Mouse (Mus musculus) limb, embryonic 13.5 days (tissue): ENCODE results near the gene Agk. TPM values are rescaled to one million over a fixed set of nuclear protein-coding genes. Genes with fewer than 3 reads are reported as not detected.

Source experiments
- ATAC-seq: fragments of 200-750 bp; cut with Nextera tagmentation; 2 replicates; pipeline ENCODE4 v1.8.0; 2017; ENCODE audit warnings: low read depth, moderate number of reproducible peaks, moderate TSS enrichment; ENCODE audit not compliant: low FRiP score
- H3K27ac ChIP-seq: fragments of 300-500 bp; sonication (generic); 2 replicates; pipeline ENCODE4 v1.5.1; 2015; ENCODE audit warnings: inconsistent platforms, mild to moderate bottlenecking, moderate library complexity
- H3K27me3 ChIP-seq: fragments of 300-500 bp; sonication (generic); 2 replicates; pipeline ENCODE4 v1.6.1; 2015; ENCODE audit warnings: mild to moderate bottlenecking, inconsistent platforms
- H3K36me3 ChIP-seq: fragments of 300-500 bp; sonication (generic); 2 replicates; pipeline ENCODE4 v1.6.1; 2015; ENCODE audit warnings: inconsistent platforms, mild to moderate bottlenecking, moderate library complexity
- H3K4me1 ChIP-seq: fragments of 300-500 bp; sonication (generic); 2 replicates; pipeline ENCODE4 v1.6.1; 2015; ENCODE audit warnings: inconsistent platforms
- H3K4me2 ChIP-seq: fragments of 300-500 bp; sonication (generic); replicated peaks from 2 replicates; pipeline ENCODE4 v1.6.1; 2015; ENCODE audit warnings: inconsistent platforms, mild to moderate bottlenecking, moderate library complexity
- H3K4me3 ChIP-seq: fragments of 300-500 bp; sonication (generic); 2 replicates; pipeline ENCODE4 v1.5.1; 2015; ENCODE audit warnings: moderate library complexity, mild to moderate bottlenecking, inconsistent platforms
- H3K9ac ChIP-seq: fragments of 300-500 bp; sonication (generic); 2 replicates; pipeline ENCODE4 v1.6.1; 2015; ENCODE audit warnings: mild to moderate bottlenecking, inconsistent platforms
- H3K9me3 ChIP-seq: fragments of 300-500 bp; sonication (generic); 2 replicates; pipeline ENCODE4 v1.6.1; 2016; ENCODE audit warnings: inconsistent platforms
- WGBS: fragments of 180-500 bp; shearing (Covaris S2); methylation state at CpG from one replicate; pipeline ENCODE4 v1.1.7; 2015; 5-methylcytosine and 5-hydroxymethylcytosine counted together
- polyA plus RNA-seq: library from polyadenylated mRNA; unstranded; fragments of >200 nt; fragmentation: Nextera tagmentation; extraction: Ambion mirVana; gene quantifications from 2 replicates; pipeline ENCODE4 v1.2.1, GENCODE M21; 2015

Agk gene
- 46.9 and 50.2 TPM in 2 replicates for polyA plus RNA-seq

DNA sequence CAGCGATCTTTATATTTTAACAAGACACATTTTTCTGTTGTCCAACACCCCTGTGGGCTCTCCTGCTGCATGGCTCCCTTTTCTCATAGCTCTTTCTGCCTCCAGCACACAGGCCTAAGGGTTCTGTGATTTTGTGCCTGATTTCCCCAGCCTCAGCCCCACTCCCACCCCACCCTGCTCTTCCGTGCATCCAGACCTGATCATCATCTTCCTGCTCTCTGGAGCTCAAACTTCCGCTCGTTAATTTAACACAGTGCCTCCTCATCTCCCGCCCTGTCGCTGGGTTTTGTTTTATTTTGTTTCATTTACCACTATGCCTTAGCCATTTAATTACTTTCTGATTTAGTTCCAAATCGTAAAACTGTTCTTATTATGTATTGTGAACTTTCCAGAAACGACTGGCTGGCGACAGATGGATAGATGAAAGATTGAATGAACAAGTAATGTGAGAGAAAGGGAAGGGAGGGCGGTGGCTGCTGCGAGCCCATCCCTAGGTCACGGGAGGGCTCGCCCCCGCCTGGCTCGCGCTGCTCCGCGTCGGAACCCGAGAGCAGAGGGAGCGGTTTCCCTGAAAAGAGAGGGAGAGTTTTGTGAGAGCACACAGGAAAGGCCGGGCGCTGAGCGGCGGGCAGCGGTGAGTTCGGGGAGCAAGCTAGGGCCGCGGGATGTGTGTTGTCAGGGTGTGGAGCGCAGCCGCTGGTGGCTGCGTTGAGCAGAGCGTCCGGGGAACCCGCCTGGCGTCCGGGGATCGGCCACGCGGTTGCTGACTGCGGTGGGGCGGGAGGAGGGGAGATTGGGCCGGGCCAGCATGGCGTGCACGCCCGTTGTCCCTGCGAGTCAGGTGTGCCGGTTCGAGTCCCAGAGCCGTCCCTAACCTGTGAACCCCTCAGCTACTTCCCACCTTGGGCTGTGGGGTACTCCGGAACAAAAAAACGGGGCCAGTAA, at the start of gene Agk:
Gene Agk, plus strand, starts transcription at position 276 of the 945 bp plus-strand sequence.
- peak within 1 kb of the TSS; percentile 83 for H3K27ac ChIP-seq
- no peaks in the 10 kb centered on the region for H3K27me3 ChIP-seq
- H3K36me3 ChIP-seq, result peaks cover 11% of the 10 kb centered on the region
- peak; percentile 94 for ATAC-seq
- H3K4me2 ChIP-seq, result peak within 1 kb of the TSS; percentile 65
- peaks cover 6% of the 10 kb centered on the region; the same call in 1 of the 2 replicates for H3K4me1 ChIP-seq
- 1% methylated on average over 52 of the region's 52 CpGs for WGBS
- H3K4me3 ChIP-seq, result peak within 1 kb of the TSS; percentile 75
- H3K9me3 ChIP-seq, result no peaks in the 10 kb centered on the region
- H3K9ac ChIP-seq, result peak within 1 kb of the TSS; percentile 84

DNA sequence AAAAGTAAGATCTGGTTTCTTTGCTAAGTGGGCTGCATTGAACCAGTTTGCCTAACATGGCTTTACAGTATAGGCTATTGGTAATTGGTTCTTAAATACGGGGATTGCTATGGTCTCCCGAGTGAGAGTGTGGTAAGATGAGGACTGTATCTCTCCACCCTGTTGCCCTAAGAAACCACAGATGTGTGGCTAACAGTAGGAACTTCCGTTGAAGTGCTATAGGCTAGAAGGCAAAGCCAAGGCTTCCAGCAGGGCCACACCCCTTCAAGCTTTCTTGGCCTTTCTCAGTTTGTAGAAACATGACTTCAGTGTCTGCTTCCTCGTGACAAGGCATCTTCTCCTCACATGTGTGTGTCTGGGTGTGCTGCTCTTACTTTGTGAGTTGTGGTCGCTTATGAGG, 24.3 kb upstream of the Agk start:
- Histone ChIP-seq H3K9ac (no peak overlapping the region), H3K27ac (no peak overlapping the region), H3K36me3 (no peaks in the 10 kb centered on the region), H3K27me3 (no peaks in the 10 kb centered on the region), H3K4me1 (no peaks in the 10 kb centered on the region), H3K9me3 (no peaks in the 10 kb centered on the region), H3K4me2 (no peak overlapping the region), H3K4me3 (no peak overlapping the region)
- whole genome bisulfite sequencing, result 82% methylated on average over 5 of the region's 5 CpGs
- no peak for ATAC-seq

DNA sequence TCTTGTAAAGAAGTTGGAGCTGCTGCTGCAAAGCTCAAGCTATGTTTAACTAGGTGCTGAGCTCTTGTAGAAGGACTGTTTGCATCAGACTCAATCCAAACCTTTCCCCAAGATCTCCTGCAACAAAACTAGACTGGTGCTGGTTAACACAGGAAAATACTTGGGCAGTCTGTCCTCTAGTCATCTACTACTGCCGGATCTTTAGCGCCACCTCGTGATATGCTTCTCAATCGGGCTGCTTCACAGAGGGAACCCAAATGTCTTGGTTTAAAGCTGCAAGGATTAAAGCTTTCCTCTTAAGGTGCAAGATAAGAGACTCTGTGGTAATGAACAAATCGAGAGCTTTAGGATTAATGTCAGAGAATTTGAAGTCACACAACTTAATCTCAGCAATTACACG, 21.6 kb upstream of the Agk start:
- Histone ChIP-seq H3K9ac (no peak overlapping the region), H3K4me1 (no peaks in the 10 kb centered on the region), H3K9me3 (no peaks in the 10 kb centered on the region), H3K27me3 (no peaks in the 10 kb centered on the region), H3K36me3 (no peaks in the 10 kb centered on the region), H3K4me2 (no peak overlapping the region), H3K27ac (no peak overlapping the region), H3K4me3 (no peak overlapping the region)
- WGBS, result 13% methylated on average over 6 of the region's 6 CpGs
- no peak for ATAC-seq

DNA sequence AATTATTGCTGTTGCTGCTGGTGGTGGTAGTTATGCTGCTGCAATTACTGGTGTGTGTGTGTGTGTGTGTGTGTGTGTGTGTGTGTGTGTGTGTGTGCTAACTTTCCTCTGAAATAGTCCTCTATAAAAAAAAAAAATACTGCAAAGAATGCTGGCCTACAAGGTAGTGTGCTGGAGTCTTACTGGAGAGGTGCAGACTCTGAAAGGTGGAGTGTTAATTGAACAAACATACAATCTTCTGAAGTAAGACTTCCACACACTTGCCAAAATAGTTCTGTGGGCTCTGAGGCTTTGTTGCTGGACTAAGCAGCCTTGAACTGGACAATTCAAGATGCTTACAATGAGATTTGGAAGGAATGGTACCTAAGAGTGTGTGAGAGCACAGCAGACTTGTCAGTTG, 20.0 kb upstream of the Agk start:
- no peaks in the 10 kb centered on the region for H3K36me3 ChIP-seq
- H3K9me3 ChIP-seq, result no peaks in the 10 kb centered on the region
- no peaks in the 10 kb centered on the region for H3K4me1 ChIP-seq
- no peak overlapping the region for H3K4me2 ChIP-seq
- H3K4me3 ChIP-seq, result no peak overlapping the region
- H3K27ac ChIP-seq, result no peak overlapping the region
- no peak for ATAC-seq
- H3K9ac ChIP-seq, result no peak overlapping the region
- no peaks in the 10 kb centered on the region for H3K27me3 ChIP-seq

DNA sequence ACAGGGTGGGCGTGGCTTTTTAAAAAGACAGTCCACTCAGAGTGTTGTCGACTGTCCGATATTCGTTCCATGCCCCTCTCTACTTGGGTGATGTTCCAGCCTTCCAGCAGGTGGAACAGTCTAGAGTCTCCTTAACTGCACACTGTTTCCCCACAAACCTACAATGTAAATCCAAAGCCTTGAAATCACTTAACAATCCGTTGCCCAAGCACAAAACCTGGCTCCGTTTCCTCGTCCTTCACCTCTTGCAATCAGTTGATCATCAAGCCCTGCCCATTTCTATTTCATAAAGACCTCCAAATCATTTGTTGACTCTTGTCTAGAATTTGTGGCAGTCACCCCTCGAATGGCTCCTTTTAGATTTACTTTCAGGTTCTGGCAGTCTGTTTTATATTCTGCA, 1.4 kb downstream of the Agk start:
- WGBS, result 88% methylated on average over 8 of the region's 8 CpGs

DNA sequence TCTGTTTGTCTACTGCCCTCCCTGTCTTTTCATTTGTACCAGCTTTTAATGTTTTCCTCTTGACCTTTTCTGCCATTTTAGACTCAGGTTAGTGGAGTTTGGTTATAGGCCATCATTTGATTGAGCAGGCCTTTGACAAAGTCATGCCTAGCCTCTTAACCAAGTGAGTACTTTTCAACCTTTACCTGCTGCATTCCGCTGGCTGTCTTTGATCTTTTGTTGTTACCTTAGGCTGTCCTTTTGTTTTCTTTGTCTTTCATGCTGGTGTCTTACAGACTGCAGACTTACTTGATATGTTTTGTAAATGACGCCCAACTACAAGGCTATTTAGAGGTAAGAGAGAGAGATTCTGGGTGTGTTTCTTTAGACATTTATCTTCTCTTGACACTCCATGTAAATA, 8.5 kb downstream of the Agk start:
- Histone ChIP-seq H3K27ac (no peak overlapping the region), H3K27me3 (no peaks in the 10 kb centered on the region), H3K4me3 (no peak overlapping the region), H3K9ac (no peak overlapping the region), H3K9me3 (no peaks in the 10 kb centered on the region), H3K36me3 (peaks cover 60% of the 10 kb centered on the region), H3K4me2 (no peak overlapping the region), H3K4me1 (no peaks in the 10 kb centered on the region)
- ATAC-seq, result no peak
- WGBS, result 86% methylated on average over 2 of the region's 2 CpGs

More for the DNA sequence above, 1.4 kb downstream of the Agk start:
- H3K4me2 ChIP-seq, result peak overlapping the region; percentile 65
- no peak for ATAC-seq
- peaks cover 6% of the 10 kb centered on the region; the same call in 1 of the 2 replicates for H3K4me1 ChIP-seq
- no peaks in the 10 kb centered on the region for H3K27me3 ChIP-seq
- no peak overlapping the region for H3K27ac ChIP-seq
- H3K36me3 ChIP-seq, result peaks cover 18% of the 10 kb centered on the region
- no peak overlapping the region for H3K9ac ChIP-seq
- H3K9me3 ChIP-seq, result no peaks in the 10 kb centered on the region
- H3K4me3 ChIP-seq, result peak overlapping the region; percentile 75

DNA sequence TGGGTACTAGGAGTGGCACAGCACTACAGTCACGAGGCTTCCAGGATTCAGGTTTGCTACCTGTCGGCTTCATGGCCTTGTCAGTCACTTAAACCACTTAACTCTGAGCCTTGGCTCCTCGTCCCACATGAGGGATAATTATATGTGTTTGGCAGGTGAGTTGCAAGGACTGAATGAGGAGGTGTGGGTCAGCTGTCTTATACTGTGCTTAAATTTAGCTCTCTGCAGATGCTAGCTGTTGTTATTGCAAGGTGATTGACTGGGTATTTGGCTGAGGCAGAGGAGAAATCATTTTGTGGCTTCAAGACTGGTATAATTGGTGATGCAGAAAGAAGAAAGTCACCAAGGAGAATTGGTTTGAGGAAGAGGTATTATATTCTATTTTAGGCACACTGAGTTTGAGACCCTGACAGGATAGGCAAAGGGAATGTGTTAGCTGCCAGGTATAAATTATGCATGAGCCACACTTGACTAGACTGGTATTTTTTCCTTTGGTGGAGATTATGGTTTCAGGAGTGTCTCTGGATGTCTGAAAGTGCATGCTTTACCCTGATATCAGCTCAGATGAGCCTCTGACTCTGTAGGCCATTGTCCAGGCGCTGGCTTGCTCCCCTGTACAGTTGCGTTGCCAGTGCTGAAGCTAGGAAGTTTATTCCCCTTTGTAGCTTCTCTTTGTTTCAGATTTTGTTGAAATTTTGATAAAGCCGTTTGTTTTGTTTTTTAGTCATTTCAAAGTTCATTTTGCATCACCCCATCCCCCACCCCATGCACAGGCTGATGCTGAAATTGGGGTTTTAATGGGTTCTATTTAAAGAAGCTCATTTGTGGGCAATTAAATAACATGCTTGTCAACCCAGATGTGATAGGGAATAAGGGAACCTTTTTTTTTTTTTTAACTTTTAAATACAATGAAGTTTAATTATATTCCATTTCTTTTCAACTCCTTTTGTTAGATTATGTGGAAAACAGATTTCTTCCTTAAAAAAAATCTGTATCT, 12.1 kb downstream of the Agk start:
- no peaks in the 10 kb centered on the region for H3K9me3 ChIP-seq
- peaks cover 41% of the 10 kb centered on the region for H3K36me3 ChIP-seq
- no peak for ATAC-seq
- H3K27ac ChIP-seq, result no peak overlapping the region
- H3K4me2 ChIP-seq, result no peak overlapping the region
- H3K27me3 ChIP-seq, result no peaks in the 10 kb centered on the region
- no peaks in the 10 kb centered on the region for H3K4me1 ChIP-seq
- no peak overlapping the region for H3K4me3 ChIP-seq
- 88% methylated on average over 6 of the region's 6 CpGs for WGBS
- no peak overlapping the region for H3K9ac ChIP-seq

DNA sequence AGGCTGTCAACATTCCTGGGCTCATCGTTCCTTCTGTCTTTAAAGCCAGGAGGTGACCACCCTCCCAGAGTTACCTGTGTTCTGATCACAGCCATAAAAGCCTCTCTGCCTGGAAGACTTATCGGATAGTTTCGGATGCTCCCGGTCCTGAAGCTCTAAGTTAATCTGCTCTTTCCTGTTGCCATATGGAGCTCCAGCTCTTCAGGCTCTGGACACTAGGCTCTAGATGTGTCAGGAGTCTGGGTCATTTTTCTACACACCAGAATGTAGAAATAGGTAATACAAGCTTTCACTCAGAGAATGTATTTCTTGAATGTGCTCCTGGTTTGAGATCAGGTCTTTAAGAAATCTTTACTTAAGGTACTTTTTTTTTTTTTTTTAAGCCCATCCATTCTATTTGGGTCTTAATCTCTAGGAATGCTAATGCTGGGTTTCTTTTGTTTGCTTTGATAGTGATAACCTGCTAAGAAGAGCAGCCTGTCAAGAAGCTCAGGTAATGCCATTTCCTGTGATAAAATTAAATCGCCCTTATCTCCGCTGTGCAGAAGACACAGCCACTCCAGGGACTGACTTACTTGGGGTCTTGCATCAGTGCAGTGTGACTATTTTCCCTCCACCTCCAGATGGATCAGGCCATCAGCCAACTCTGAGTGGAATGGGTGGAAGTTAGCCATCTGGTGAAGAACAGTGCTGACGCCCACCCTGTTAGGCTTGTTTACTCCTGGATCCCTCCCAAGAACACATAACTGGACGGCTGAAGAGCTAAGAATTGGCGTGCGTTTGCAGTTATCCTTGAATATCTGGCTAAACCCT, 22.2 kb downstream of the Agk start:
- H3K4me3 ChIP-seq, result no peak overlapping the region
- no peaks in the 10 kb centered on the region for H3K27me3 ChIP-seq
- H3K4me1 ChIP-seq, result no peaks in the 10 kb centered on the region
- no peak overlapping the region for H3K9ac ChIP-seq
- H3K4me2 ChIP-seq, result no peak overlapping the region
- no peaks in the 10 kb centered on the region for H3K9me3 ChIP-seq
- peaks cover 20% of the 10 kb centered on the region for H3K36me3 ChIP-seq
- H3K27ac ChIP-seq, result no peak overlapping the region
- 75% methylated on average over 10 of the region's 10 CpGs for WGBS
- ATAC-seq, result peak; percentile 71

DNA sequence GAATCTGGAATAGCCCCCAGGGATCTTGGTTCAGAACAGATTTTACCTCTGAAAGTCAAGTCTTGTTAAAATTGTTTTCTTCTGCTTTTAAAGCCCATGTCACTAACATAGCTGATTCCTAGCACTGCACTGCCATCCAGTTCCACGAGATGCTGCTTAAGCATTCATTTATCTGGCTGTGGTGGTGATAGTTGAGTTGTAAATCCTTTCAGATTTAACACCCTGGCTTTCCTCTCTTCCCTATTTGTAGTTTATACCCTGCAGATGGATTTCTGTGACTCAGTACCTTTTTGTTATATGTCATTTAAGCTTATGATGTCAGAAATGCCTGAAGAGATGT, 22.8 kb downstream of the Agk start:
- ATAC-seq, result no peak
- Histone ChIP-seq H3K27ac (no peak overlapping the region), H3K4me1 (no peaks in the 10 kb centered on the region), H3K9ac (no peak overlapping the region), H3K27me3 (no peaks in the 10 kb centered on the region), H3K4me2 (no peak overlapping the region), H3K4me3 (no peak overlapping the region), H3K36me3 (peaks cover 23% of the 10 kb centered on the region), H3K9me3 (no peaks in the 10 kb centered on the region)
- 59% methylated on average over 1 of the region's 1 CpGs for WGBS

DNA sequence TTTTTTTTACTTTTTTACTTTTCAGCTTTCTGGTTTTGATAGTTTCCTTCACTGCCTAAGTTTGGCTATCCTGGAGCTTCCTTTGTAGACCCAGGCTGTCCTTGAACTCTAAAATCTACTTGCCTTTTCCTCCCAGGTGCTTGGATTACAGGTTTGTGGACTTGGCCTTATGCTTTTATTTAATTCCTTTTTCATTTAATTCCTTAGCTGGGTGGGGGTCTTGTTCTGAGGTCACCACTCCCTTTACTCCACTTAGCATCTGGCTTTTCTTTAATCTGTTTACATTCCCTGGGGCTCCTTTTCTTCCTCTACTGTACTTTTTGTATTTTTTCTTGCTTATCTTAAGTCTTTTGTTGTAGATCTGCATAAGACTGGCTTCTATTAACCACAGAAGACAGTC, 25.1 kb downstream of the Agk start:
- H3K27ac ChIP-seq, result no peak overlapping the region
- H3K4me2 ChIP-seq, result no peak overlapping the region
- H3K36me3 ChIP-seq, result peaks cover 28% of the 10 kb centered on the region
- H3K9me3 ChIP-seq, result no peaks in the 10 kb centered on the region
- no peaks in the 10 kb centered on the region for H3K4me1 ChIP-seq
- no peak overlapping the region for H3K4me3 ChIP-seq
- no peak for ATAC-seq
- H3K9ac ChIP-seq, result no peak overlapping the region
- H3K27me3 ChIP-seq, result no peaks in the 10 kb centered on the region

DNA sequence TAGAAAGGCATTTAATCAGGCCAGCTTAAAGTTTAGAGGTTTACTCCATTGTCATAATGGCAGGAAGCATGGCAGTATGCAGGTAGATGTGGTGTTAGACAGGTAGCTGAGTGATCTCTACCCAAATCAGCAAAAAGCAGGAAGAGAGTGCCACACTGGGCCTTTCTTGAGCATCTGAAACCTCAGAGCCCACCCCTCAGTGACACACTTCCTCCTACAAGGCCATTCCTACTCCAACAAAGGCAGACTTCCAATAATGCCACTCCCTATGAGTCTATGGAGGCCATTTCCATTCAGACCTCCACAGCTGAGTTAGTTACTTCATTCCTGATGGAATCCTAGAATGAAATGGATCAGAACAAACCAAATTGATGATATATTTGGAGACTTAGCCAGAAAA, 25.9 kb downstream of the Agk start:
- Histone ChIP-seq H3K36me3 (peaks cover 28% of the 10 kb centered on the region), H3K9me3 (no peaks in the 10 kb centered on the region), H3K4me3 (no peak overlapping the region), H3K27me3 (no peaks in the 10 kb centered on the region), H3K4me1 (no peaks in the 10 kb centered on the region), H3K4me2 (no peak overlapping the region), H3K9ac (no peak overlapping the region), H3K27ac (no peak overlapping the region)
- ATAC-seq, result no peak
